Mouse (Mus musculus): ENCODE measurements around the gene Ppm1b.

GRCm38 (mm10) chr17:84944348-84944747 is 12.2 kb upstream of the Ppm1b start:
- TF ChIP-seq CTCF (IDR thresholded peaks at IDR 0.05; ENCODE audit: control insufficient read depth, insufficient read depth, low read length) = no peak
- TF ChIP-seq POLR2A (IDR thresholded peaks at IDR 0.05; ENCODE audit: borderline replicate concordance, control insufficient read depth, low read depth, low read length) = no peak
